Mouse (Mus musculus) liver, embryonic 15.5 days (tissue): ENCODE results near the gene Inpp4b. TPM values are rescaled to one million over a fixed set of nuclear protein-coding genes. Genes with fewer than 3 reads are reported as not detected.
A peak's percentile ranks its signal among the peaks of the same experiment; 100 is the strongest.

Source experiments
- ATAC-seq: fragments of 200-750 bp; cut with Nextera tagmentation; 2 replicates; pipeline ENCODE4 v1.8.0; 2017; ENCODE audit warnings: moderate number of reproducible peaks, mild to moderate bottlenecking, moderate library complexity; ENCODE audit not compliant: insufficient read depth
- H3K27ac ChIP-seq: fragments of 300-500 bp; sonication (generic); replicated peaks from 2 replicates; pipeline ENCODE4 v1.5.1; 2015; ENCODE audit warnings: mild to moderate bottlenecking, inconsistent platforms
- H3K27me3 ChIP-seq: fragments of 300-500 bp; sonication (generic); 2 replicates; pipeline ENCODE4 v1.6.1; 2015; ENCODE audit warnings: mild to moderate bottlenecking, inconsistent platforms
- H3K36me3 ChIP-seq: fragments of 300-500 bp; sonication (generic); replicated peaks from 2 replicates; pipeline ENCODE4 v1.6.1; 2015; ENCODE audit warnings: moderate library complexity, mild to moderate bottlenecking, inconsistent platforms
- H3K4me1 ChIP-seq: fragments of 300-500 bp; sonication (generic); replicated peaks from 2 replicates; pipeline ENCODE4 v1.6.1; 2015; ENCODE audit warnings: inconsistent platforms
- H3K4me2 ChIP-seq: fragments of 300-500 bp; sonication (generic); 2 replicates; pipeline ENCODE4 v1.6.1; 2015; ENCODE audit warnings: moderate library complexity, mild to moderate bottlenecking, inconsistent platforms
- H3K4me3 ChIP-seq: fragments of 300-500 bp; sonication (generic); replicated peaks from 2 replicates; pipeline ENCODE4 v1.5.1; 2015; ENCODE audit warnings: mild to moderate bottlenecking, inconsistent platforms
- H3K9ac ChIP-seq: fragments of 300-500 bp; sonication (generic); 2 replicates; pipeline ENCODE4 v1.6.1; 2015; ENCODE audit warnings: moderate library complexity, mild to moderate bottlenecking, inconsistent platforms
- H3K9me3 ChIP-seq: fragments of 300-500 bp; sonication (generic); replicated peaks from 2 replicates; pipeline ENCODE4 v1.6.1; 2016; ENCODE audit warnings: inconsistent platforms
- WGBS: fragments of 180-500 bp; shearing (Covaris S2); methylation state at CpG from one replicate; pipeline ENCODE4 v1.1.7; 2015; ENCODE audit warnings: mixed read lengths; ENCODE audit not compliant: insufficient replicate concordance; 5-methylcytosine and 5-hydroxymethylcytosine counted together
- polyA plus RNA-seq: library from polyadenylated mRNA; unstranded; fragments of >200 nt; fragmentation: Nextera tagmentation; extraction: Ambion mirVana; gene quantifications from 2 replicates; pipeline ENCODE4 v1.2.1, GENCODE M21; 2015

The Inpp4b gene
- 1.5 and 1.7 TPM in 2 replicates for polyA plus RNA-seq

GRCm38 (mm10) chr8:81342236-81342998 is at the start of gene Inpp4b:
Gene Inpp4b (plus strand): TSS chr8:81342556.
- Histone ChIP-seq H3K36me3 (no peaks in the 10 kb centered on the region), H3K4me3 (peak within 1 kb of the TSS; percentile 51), H3K27me3 (peaks cover 16% of the 10 kb centered on the region; the same call in 1 of the 2 replicates), H3K4me2 (peak within 1 kb of the TSS; percentile 73), H3K4me1 (no peaks in the 10 kb centered on the region), H3K27ac (0 out of 2 replicates have a peak within 1 kb of the TSS, but pooled peaks have one; percentile 9), H3K9ac (no peak within 1 kb of the TSS), H3K9me3 (no peaks in the 10 kb centered on the region)
- peak; percentile 67 for ATAC-seq
- under 1% methylated on average over 46 of the region's 46 CpGs for WGBS

GRCm38 (mm10) chr8:81335250-81335649 is 7.1 kb upstream of the Inpp4b start:
- Histone ChIP-seq H3K4me1 (no peaks in the 10 kb centered on the region), H3K9me3 (no peaks in the 10 kb centered on the region), H3K27ac (no peak overlapping the region), H3K9ac (no peak overlapping the region), H3K4me3 (no peak overlapping the region), H3K4me2 (no peak overlapping the region), H3K36me3 (no peaks in the 10 kb centered on the region), H3K27me3 (no peaks in the 10 kb centered on the region)
- 39% methylated on average over 2 of the region's 2 CpGs for WGBS
- ATAC-seq, result no peak

GRCm38 (mm10) chr8:81341191-81341590 is 1.2 kb upstream of the Inpp4b start:
- H3K9ac ChIP-seq, result no peak overlapping the region
- peak overlapping the region; percentile 73; the same call in 1 of the 2 replicates for H3K4me2 ChIP-seq
- peaks cover 16% of the 10 kb centered on the region; the same call in 1 of the 2 replicates for H3K27me3 ChIP-seq
- 29% methylated on average over 5 of the region's 5 CpGs for WGBS
- H3K4me3 ChIP-seq, result no peak overlapping the region
- no peaks in the 10 kb centered on the region for H3K4me1 ChIP-seq
- no peak for ATAC-seq
- H3K27ac ChIP-seq, result no peak overlapping the region
- H3K9me3 ChIP-seq, result no peaks in the 10 kb centered on the region
- no peaks in the 10 kb centered on the region for H3K36me3 ChIP-seq

GRCm38 (mm10) chr8:81341591-81342235 is 643 bp upstream of the Inpp4b start:
- no peaks in the 10 kb centered on the region for H3K36me3 ChIP-seq
- H3K4me1 ChIP-seq, result no peaks in the 10 kb centered on the region
- no peak overlapping the region for H3K9ac ChIP-seq
- peak overlapping the region; percentile 73 for H3K4me2 ChIP-seq
- H3K27me3 ChIP-seq, result peaks cover 16% of the 10 kb centered on the region; the same call in 1 of the 2 replicates
- H3K9me3 ChIP-seq, result no peaks in the 10 kb centered on the region
- peak; percentile 45 for ATAC-seq
- H3K27ac ChIP-seq, result 0 out of 2 replicates have a peak overlapping the region, but pooled peaks have one; percentile 9
- WGBS, result under 1% methylated on average over 20 of the region's 23 CpGs
- H3K4me3 ChIP-seq, result peak overlapping the region; percentile 51

GRCm38 (mm10) chr8:81342999-81343302 is 595 bp downstream of the Inpp4b start:
- Histone ChIP-seq H3K27ac (no peak overlapping the region), H3K4me1 (no peaks in the 10 kb centered on the region), H3K27me3 (peaks cover 16% of the 10 kb centered on the region; the same call in 1 of the 2 replicates), H3K9me3 (no peaks in the 10 kb centered on the region), H3K36me3 (no peaks in the 10 kb centered on the region), H3K4me2 (peak overlapping the region; percentile 73), H3K4me3 (peak overlapping the region; percentile 51; the same call in 1 of the 2 replicates), H3K9ac (no peak overlapping the region)
- ATAC-seq, result peak; percentile 40
- 2% methylated on average over 2 of the region's 3 CpGs for WGBS

- 46% methylated on average over 2 of the region's 2 CpGs for WGBS
- no peak overlapping the region for H3K4me2 ChIP-seq
- H3K36me3 ChIP-seq, result no peaks in the 10 kb centered on the region
- H3K27me3 ChIP-seq, result peaks cover 16% of the 10 kb centered on the region; the same call in 1 of the 2 replicates
- H3K9ac ChIP-seq, result no peak overlapping the region
- no peaks in the 10 kb centered on the region for H3K4me1 ChIP-seq
- no peak for ATAC-seq
- no peak overlapping the region for H3K27ac ChIP-seq
- no peaks in the 10 kb centered on the region for H3K9me3 ChIP-seq
- no peak overlapping the region for H3K4me3 ChIP-seq
Measured at GRCm38 (mm10) chr8:81345170-81345697, 2.9 kb downstream of the Inpp4b start.

- Histone ChIP-seq H3K27ac (no peak overlapping the region), H3K4me3 (no peak overlapping the region), H3K4me2 (no peak overlapping the region), H3K4me1 (no peaks in the 10 kb centered on the region), H3K27me3 (no peaks in the 10 kb centered on the region), H3K36me3 (no peaks in the 10 kb centered on the region), H3K9ac (no peak overlapping the region), H3K9me3 (no peaks in the 10 kb centered on the region)
- ATAC-seq, result no peak
- WGBS, result 82% methylated on average over 1 of the region's 1 CpGs
Measured at GRCm38 (mm10) chr8:81349452-81349851, 7.1 kb downstream of the Inpp4b start.

- Histone ChIP-seq H3K4me2 (no peak overlapping the region), H3K4me3 (no peak overlapping the region), H3K4me1 (no peaks in the 10 kb centered on the region), H3K36me3 (no peaks in the 10 kb centered on the region), H3K9ac (no peak overlapping the region), H3K27me3 (no peaks in the 10 kb centered on the region), H3K27ac (no peak overlapping the region), H3K9me3 (no peaks in the 10 kb centered on the region)
- 71% methylated on average over 5 of the region's 5 CpGs for WGBS
- ATAC-seq, result no peak
Measured at GRCm38 (mm10) chr8:81353460-81353859, 11.1 kb downstream of the Inpp4b start.

GRCm38 (mm10) chr8:81358108-81358507 is 15.8 kb downstream of the Inpp4b start:
- Histone ChIP-seq H3K9ac (no peak overlapping the region), H3K27me3 (no peaks in the 10 kb centered on the region), H3K9me3 (no peaks in the 10 kb centered on the region), H3K27ac (no peak overlapping the region), H3K4me3 (no peak overlapping the region), H3K36me3 (no peaks in the 10 kb centered on the region), H3K4me2 (no peak overlapping the region), H3K4me1 (no peaks in the 10 kb centered on the region)
- WGBS, result 62% methylated on average over 6 of the region's 6 CpGs
- ATAC-seq, result no peak

GRCm38 (mm10) chr8:81360518-81360917 is 18.2 kb downstream of the Inpp4b start:
- H3K9me3 ChIP-seq, result no peaks in the 10 kb centered on the region
- H3K9ac ChIP-seq, result no peak overlapping the region
- no peaks in the 10 kb centered on the region for H3K27me3 ChIP-seq
- no peak for ATAC-seq
- H3K4me2 ChIP-seq, result no peak overlapping the region
- no peak overlapping the region for H3K4me3 ChIP-seq
- H3K4me1 ChIP-seq, result no peaks in the 10 kb centered on the region
- WGBS, result 53% methylated on average over 2 of the region's 2 CpGs
- H3K36me3 ChIP-seq, result no peaks in the 10 kb centered on the region
- H3K27ac ChIP-seq, result no peak overlapping the region

GRCm38 (mm10) chr8:81361162-81361561 is 18.8 kb downstream of the Inpp4b start:
- Histone ChIP-seq H3K9me3 (no peaks in the 10 kb centered on the region), H3K4me1 (no peaks in the 10 kb centered on the region), H3K27me3 (no peaks in the 10 kb centered on the region), H3K4me3 (no peak overlapping the region), H3K4me2 (no peak overlapping the region), H3K36me3 (no peaks in the 10 kb centered on the region), H3K9ac (no peak overlapping the region), H3K27ac (no peak overlapping the region)
- no peak for ATAC-seq
- WGBS, result 71% methylated on average over 2 of the region's 2 CpGs
